Mouse (Mus musculus) erythroblast, embryonic 14.5 days (primary cell): ENCODE data around the gene Wdr66.

Source experiments
- GATA1 ChIP-seq: IDR thresholded peaks from 2 replicates; pipeline ENCODE4 v1.6.1; 2012; ENCODE audit warnings: low read length, inconsistent platforms, mixed read lengths
- TAL1 ChIP-seq: IDR thresholded peaks from 3 replicates; pipeline ENCODE4 v1.6.1; 2012; ENCODE audit warnings: low read length, inconsistent platforms, mixed read lengths

- TF ChIP-seq GATA1: no peak
- TF ChIP-seq TAL1: no peak
Measured at GRCm38 (mm10) chr5:123313851-123314380, 62.0 kb downstream of the Wdr66 start.
